Mouse (Mus musculus) neural tube, embryonic 14.5 days (tissue): ENCODE measurements around the gene Zfp692. TPM values are rescaled to one million over a fixed set of nuclear protein-coding genes. Genes with fewer than 3 reads are reported as not detected.
A peak's percentile ranks its signal among the peaks of the same experiment; 100 is the strongest.

Source experiments
- ATAC-seq: fragments of 200-750 bp; cut with Nextera tagmentation; 2 replicates; pipeline ENCODE4 v1.8.0; 2017; ENCODE audit warnings: low read depth, mild to moderate bottlenecking, moderate TSS enrichment, moderate library complexity
- H3K27ac ChIP-seq: fragments of 300-500 bp; sonication (generic); 2 replicates; pipeline ENCODE4 v1.5.1; 2014; ENCODE audit warnings: low read depth, mild to moderate bottlenecking, control low read depth, low read length, moderate library complexity, mixed read lengths
- H3K27me3 ChIP-seq: fragments of 300-500 bp; sonication (generic); 2 replicates; pipeline ENCODE4 v1.6.1; 2014; ENCODE audit warnings: low read length; ENCODE audit not compliant: control insufficient read depth, insufficient read depth
- H3K36me3 ChIP-seq: fragments of 300-500 bp; sonication (generic); 2 replicates; pipeline ENCODE4 v1.6.1; 2014; ENCODE audit warnings: low read length, mixed read lengths; ENCODE audit not compliant: control insufficient read depth, insufficient read depth
- H3K4me1 ChIP-seq: fragments of 300-500 bp; sonication (generic); 2 replicates; pipeline ENCODE4 v1.6.1; 2014; ENCODE audit warnings: low read length; ENCODE audit not compliant: control insufficient read depth, insufficient read depth
- H3K4me2 ChIP-seq: fragments of 300-500 bp; sonication (generic); 2 replicates; pipeline ENCODE4 v1.6.1; 2014; ENCODE audit warnings: mild to moderate bottlenecking, low read depth, low read length, control low read depth
- H3K4me3 ChIP-seq: fragments of 300-500 bp; sonication (generic); 2 replicates; pipeline ENCODE4 v1.5.1; 2014; ENCODE audit warnings: low read depth, low read length, control low read depth, mixed read lengths
- H3K9ac ChIP-seq: fragments of 300-500 bp; sonication (generic); replicated peaks from 2 replicates; pipeline ENCODE4 v1.6.1; 2014; ENCODE audit warnings: low read depth, mild to moderate bottlenecking, control low read depth, low read length, mixed read lengths
- H3K9me3 ChIP-seq: fragments of 300-500 bp; sonication (generic); 2 replicates; pipeline ENCODE4 v1.6.1; 2016; ENCODE audit warnings: low read length; ENCODE audit not compliant: control insufficient read depth
- WGBS: fragments of 180-500 bp; shearing (Covaris S2); extraction: QIAGEN DNeasy Blood & Tissue Kit; methylation state at CpG from one replicate; pipeline ENCODE4 v1.1.7; 2014; 5-methylcytosine and 5-hydroxymethylcytosine counted together
- polyA plus RNA-seq: library from polyadenylated mRNA; unstranded; fragments of >200 nt; fragmentation: Nextera tagmentation; extraction: Ambion mirVana; gene quantifications from 2 replicates; pipeline ENCODE4 v1.2.1, GENCODE M21; 2014

Zfp692 gene
- polyA plus RNA-seq, 1 experiment from 2014 or later = 22.0 TPM

- no peaks in the 10 kb centered on the region for H3K9me3 ChIP-seq
- H3K9ac ChIP-seq = no peak overlapping the region
- H3K4me3 ChIP-seq = no peak overlapping the region
- no peaks in the 10 kb centered on the region for H3K27me3 ChIP-seq
- ATAC-seq = no peak
- WGBS = 84% methylated on average over 4 of the region's 4 CpGs
- no peak overlapping the region for H3K27ac ChIP-seq
- H3K4me2 ChIP-seq = no peak overlapping the region
- H3K36me3 ChIP-seq = no peaks in the 10 kb centered on the region
- no peaks in the 10 kb centered on the region for H3K4me1 ChIP-seq
Observed at GRCm38 (mm10) chr11:58275756-58276155, 31.1 kb upstream of the Zfp692 start.

- Histone ChIP-seq H3K4me3 (no peak overlapping the region), H3K9me3 (no peaks in the 10 kb centered on the region), H3K4me2 (no peak overlapping the region), H3K27ac (no peak overlapping the region), H3K27me3 (no peaks in the 10 kb centered on the region), H3K4me1 (no peaks in the 10 kb centered on the region), H3K9ac (no peak overlapping the region), H3K36me3 (no peaks in the 10 kb centered on the region)
- WGBS = 89% methylated on average over 13 of the region's 13 CpGs
- no peak for ATAC-seq
Observed at GRCm38 (mm10) chr11:58281970-58282496, 24.8 kb upstream of the Zfp692 start.

GRCm38 (mm10) chr11:58282518-58282917, 24.4 kb upstream of the Zfp692 start:
- H3K27ac ChIP-seq = no peak overlapping the region
- H3K9ac ChIP-seq = no peak overlapping the region
- H3K27me3 ChIP-seq = no peaks in the 10 kb centered on the region
- no peaks in the 10 kb centered on the region for H3K36me3 ChIP-seq
- no peaks in the 10 kb centered on the region for H3K9me3 ChIP-seq
- 90% methylated on average over 5 of the region's 5 CpGs for WGBS
- H3K4me3 ChIP-seq = no peak overlapping the region
- H3K4me2 ChIP-seq = no peak overlapping the region
- no peaks in the 10 kb centered on the region for H3K4me1 ChIP-seq
- ATAC-seq = no peak

- Histone ChIP-seq H3K4me1 (no peaks in the 10 kb centered on the region), H3K4me2 (no peak overlapping the region), H3K9ac (no peak overlapping the region), H3K4me3 (no peak overlapping the region), H3K36me3 (no peaks in the 10 kb centered on the region), H3K9me3 (no peaks in the 10 kb centered on the region), H3K27me3 (no peaks in the 10 kb centered on the region), H3K27ac (no peak overlapping the region)
- WGBS = 83% methylated on average over 9 of the region's 9 CpGs
- ATAC-seq = no peak
Observed at GRCm38 (mm10) chr11:58289992-58290682, 16.7 kb upstream of the Zfp692 start.

- Histone ChIP-seq H3K36me3 (no peaks in the 10 kb centered on the region), H3K4me2 (no peak overlapping the region), H3K27ac (no peak overlapping the region), H3K4me1 (no peaks in the 10 kb centered on the region), H3K27me3 (no peaks in the 10 kb centered on the region), H3K9me3 (no peaks in the 10 kb centered on the region), H3K9ac (no peak overlapping the region), H3K4me3 (no peak overlapping the region)
- 87% methylated on average over 4 of the region's 4 CpGs for WGBS
- ATAC-seq = no peak
Observed at GRCm38 (mm10) chr11:58290812-58291211, 16.1 kb upstream of the Zfp692 start.

- Histone ChIP-seq H3K4me1 (no peaks in the 10 kb centered on the region), H3K27me3 (no peaks in the 10 kb centered on the region), H3K4me3 (no peak overlapping the region), H3K27ac (no peak overlapping the region), H3K9ac (no peak overlapping the region), H3K36me3 (no peaks in the 10 kb centered on the region), H3K4me2 (no peak overlapping the region), H3K9me3 (no peaks in the 10 kb centered on the region)
- 50% methylated on average over 4 of the region's 4 CpGs for WGBS
- no peak for ATAC-seq
Observed at GRCm38 (mm10) chr11:58292791-58293190, 14.1 kb upstream of the Zfp692 start.

GRCm38 (mm10) chr11:58297396-58297795, 9.5 kb upstream of the Zfp692 start:
- H3K36me3 ChIP-seq = no peaks in the 10 kb centered on the region
- no peak overlapping the region for H3K9ac ChIP-seq
- WGBS = 71% methylated on average over 6 of the region's 6 CpGs
- no peak for ATAC-seq
- H3K27ac ChIP-seq = no peak overlapping the region
- H3K4me3 ChIP-seq = no peak overlapping the region
- 0 out of 2 replicates have a peak, but pooled peaks cover 3% of the 10 kb centered on the region for H3K4me1 ChIP-seq
- no peaks in the 10 kb centered on the region for H3K27me3 ChIP-seq
- no peaks in the 10 kb centered on the region for H3K9me3 ChIP-seq
- no peak overlapping the region for H3K4me2 ChIP-seq

- 11% methylated on average over 13 of the region's 13 CpGs for WGBS
- peak overlapping the region; percentile 58 for H3K4me3 ChIP-seq
- ATAC-seq = 0 out of 2 replicates have a peak, but pooled peaks have one; percentile 13
- peak overlapping the region; percentile 37 for H3K4me2 ChIP-seq
- H3K36me3 ChIP-seq = no peaks in the 10 kb centered on the region
- H3K27me3 ChIP-seq = no peaks in the 10 kb centered on the region
- H3K9me3 ChIP-seq = no peaks in the 10 kb centered on the region
- peak overlapping the region; percentile 71 for H3K27ac ChIP-seq
- H3K9ac ChIP-seq = peak overlapping the region; percentile 16; the same call in 1 of the 2 replicates
- H3K4me1 ChIP-seq = 0 out of 2 replicates have a peak, but pooled peaks cover 7% of the 10 kb centered on the region
Observed at GRCm38 (mm10) chr11:58301057-58301456, 5.8 kb upstream of the Zfp692 start.
